Mouse (Mus musculus): ENCODE measurements around the gene Ddx39b.
"Not testable (repeated sequence)": the region's sequence is repeated elsewhere in the genome, so short reads cannot be mapped to it uniquely, and the experiment has no call there.

The Ddx39b gene

GRCm38 (mm10) chr17:35261651-35262050, 20.1 kb downstream of the Ddx39b start:
- no peak for DNase-seq (ENCODE audit: low spot score in 2 of 2)

DNA sequence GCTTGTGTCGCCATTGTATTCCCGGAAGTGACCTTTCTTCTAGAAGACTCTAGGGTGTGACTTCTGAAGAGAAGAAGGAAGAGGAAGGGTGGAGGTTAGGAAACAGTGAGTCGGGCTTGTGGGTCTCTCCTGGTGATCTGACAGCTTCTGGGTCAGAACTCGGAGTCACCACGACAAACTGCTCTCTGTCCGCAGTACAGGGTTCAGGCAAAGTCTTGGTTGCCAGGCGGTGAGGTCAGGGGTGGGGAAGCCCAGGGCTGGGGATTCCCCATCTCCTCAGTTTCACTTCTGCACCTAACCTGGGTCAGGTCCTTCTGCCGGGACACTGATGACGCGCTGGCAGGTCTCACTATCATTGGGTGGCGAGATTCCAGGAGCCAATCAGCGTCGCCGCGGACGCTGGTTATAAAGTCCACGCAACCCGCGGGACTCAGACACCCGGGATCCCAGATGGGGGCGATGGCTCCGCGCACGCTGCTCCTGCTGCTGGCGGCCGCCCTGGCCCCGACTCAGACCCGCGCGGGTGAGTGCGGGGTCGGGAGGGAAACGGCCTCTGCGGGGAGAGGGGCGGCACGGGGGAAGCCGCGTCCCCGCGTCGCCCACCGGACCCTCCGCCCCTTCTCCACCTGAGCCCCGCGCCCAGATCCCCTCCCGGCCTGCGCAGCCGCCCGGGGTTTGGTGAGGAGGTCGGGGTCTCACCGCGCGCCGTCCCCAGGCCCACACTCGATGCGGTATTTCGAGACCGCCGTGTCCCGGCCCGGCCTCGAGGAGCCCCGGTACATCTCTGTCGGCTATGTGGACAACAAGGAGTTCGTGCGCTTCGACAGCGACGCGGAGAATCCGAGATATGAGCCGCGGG, 21.3 kb downstream of the Ddx39b start, which contains the start of gene H2-D1:
Gene H2-D1 (plus strand): TSS at position 67 of the 859 bp plus-strand sequence.
- peak; percentile 92 to 98 for DNase-seq (ENCODE audit: low spot score in 2 of 2)

- DNase-seq (ENCODE audit: low spot score in 2 of 2): no peak
These were observed 22.0 kb downstream of the Ddx39b start for GRCm38 (mm10) chr17:35263523-35263883.

DNA sequence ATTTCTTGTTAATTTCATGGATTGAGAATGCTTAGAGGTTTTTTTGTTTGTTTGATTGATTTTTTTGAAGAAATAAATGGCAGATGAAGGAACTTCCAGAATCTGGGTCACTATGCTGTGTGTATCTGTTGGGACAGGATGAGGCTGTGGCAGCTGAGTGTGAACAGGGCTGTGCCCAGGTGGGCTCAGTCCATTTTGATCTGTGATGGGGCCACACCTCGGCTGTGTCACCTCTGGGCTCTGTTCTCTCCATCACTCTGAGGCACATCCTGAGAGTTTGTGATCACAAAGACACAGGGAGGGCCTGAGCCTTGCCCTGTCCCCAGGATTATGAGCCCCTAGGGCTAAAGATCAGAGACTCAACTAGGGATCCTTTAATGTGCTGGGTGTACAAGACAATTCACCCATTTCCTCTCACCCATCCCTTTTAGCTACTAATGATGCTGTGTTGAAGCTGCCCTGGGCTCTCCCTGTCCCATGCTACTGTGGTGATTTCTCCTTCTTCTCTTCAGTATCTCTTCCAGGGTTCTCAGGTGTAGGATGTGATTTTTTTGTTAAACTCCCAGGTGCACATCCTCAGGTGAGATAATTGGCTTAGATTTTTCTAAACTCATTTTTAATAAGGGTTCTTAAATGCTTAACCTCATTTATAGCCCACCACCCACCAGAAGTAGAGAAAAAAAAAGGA, 26.0 kb downstream of the Ddx39b start:
- DNase-seq (ENCODE audit: low spot score in 2 of 2): no peak

DNA sequence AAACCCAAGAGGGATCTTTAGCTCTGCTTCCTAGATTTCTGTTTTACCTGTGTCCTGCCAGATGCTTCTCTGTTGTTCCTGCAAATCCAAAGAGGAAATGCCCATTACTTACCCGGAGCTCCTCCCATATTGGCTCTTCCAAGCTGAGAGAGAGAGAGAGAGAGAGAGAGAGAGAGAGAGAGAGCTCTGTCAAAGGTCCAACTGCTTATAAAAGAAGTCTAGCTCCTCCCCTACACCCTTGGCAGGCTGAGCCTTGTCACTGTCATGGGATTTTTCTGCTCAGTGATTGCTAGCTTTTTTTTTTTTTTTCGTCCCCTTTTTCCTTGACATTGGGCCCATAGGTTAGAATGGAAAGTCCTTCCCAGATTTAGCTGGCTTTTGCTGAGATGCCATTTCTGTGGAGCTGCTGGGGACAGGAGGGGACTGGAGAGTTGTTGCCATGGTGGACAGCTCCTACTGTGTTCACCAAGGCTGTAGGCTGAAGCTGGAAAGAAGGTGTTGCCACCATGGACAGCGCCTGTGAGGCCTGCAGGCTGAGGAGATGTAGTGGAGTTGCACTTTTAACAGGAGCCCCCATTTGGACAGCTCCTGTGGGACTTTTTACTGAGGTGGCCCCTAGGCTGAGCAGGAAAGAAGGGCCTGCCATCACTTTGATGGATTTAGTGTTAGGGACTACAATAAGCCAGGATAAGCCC, 28.3 kb downstream of the Ddx39b start:
- no peak for DNase-seq (ENCODE audit: low spot score in 2 of 2)

- DNase-seq (ENCODE audit: low spot score in 2 of 2): no peak
These were observed 30.7 kb downstream of the Ddx39b start for GRCm38 (mm10) chr17:35272249-35272648.

DNA sequence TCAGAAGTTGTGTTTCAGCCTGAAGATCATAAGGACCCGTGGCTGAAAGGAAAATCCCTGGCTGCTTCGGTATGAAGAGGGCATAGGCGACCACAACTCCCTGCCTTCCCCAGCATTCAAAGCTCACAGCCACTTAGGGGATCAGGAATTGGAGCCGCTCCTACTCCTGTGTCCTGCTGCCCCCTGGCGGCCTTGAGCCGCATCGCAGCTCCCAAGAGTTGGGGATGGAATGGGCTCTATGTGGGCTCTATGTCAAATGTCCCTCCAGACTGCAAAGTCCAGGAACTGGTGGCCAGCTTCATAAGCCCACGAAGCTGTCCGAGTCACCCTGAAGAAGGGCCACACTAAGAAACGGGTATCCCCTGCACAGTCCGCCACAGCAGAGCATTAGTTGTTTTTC, 33.2 kb downstream of the Ddx39b start:
- DNase-seq (ENCODE audit: low spot score in 2 of 2): peak; percentile 60 to 89

DNA sequence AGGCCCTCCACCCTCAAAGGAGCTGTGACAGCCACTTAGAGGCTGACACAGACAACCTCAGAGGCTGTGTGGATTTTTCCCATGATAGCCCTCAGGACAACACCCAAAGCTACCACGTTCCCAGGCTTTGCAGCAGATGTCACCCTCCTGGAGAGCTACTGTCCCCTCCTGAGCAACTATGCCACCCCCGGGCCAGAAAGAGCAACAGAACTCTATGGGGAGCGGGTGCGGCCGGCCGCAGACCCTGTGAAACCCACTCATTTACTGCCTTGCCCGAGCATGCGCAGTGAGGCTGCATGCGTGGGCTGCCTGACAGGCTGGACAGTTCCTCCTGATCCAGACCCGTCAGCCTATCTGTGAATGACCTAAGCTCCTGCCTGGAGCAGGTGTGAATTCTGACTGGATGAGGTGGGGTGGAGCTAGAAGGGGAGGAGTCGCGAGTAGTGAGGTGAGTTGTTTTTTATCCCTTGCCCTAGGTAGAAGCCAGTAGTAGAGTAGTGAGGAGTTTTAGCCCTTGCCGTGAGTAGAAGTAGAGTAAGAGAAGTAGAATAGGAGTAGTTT, 34.8 kb downstream of the Ddx39b start:
- DNase-seq (ENCODE audit: low spot score in 2 of 2): no peak

- no peak for DNase-seq (ENCODE audit: low spot score in 2 of 2)
These were observed 36.5 kb downstream of the Ddx39b start for GRCm38 (mm10) chr17:35278049-35278448.

GRCm38 (mm10) chr17:35278957-35279688, 37.6 kb downstream of the Ddx39b start:
- no peak for DNase-seq (ENCODE audit: low spot score in 2 of 2)

- no peak for DNase-seq (ENCODE audit: low spot score in 2 of 2)
These were observed 38.7 kb downstream of the Ddx39b start for GRCm38 (mm10) chr17:35280276-35280675.

DNA sequence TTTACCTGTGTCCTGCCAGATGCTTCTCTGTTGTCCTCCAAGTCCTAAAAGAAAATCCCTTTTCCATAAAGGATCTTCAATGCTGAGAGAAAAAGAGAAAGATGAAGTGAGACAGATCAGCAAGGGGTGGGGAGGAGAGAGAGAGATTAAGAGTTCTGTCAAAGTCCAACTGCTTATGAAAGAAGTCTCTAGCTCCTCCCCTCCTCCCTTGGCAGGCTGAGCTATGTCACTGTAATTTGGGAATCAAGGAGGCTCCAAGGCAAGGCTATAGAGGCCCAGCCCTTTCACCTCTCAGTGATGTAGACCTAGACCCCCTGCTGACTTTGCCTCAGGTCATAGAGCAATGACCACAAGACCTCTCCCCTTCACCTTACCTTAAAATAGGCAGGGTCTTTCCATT, 43.9 kb downstream of the Ddx39b start:
- DNase-seq (ENCODE audit: low spot score in 2 of 2): no peak

DNA sequence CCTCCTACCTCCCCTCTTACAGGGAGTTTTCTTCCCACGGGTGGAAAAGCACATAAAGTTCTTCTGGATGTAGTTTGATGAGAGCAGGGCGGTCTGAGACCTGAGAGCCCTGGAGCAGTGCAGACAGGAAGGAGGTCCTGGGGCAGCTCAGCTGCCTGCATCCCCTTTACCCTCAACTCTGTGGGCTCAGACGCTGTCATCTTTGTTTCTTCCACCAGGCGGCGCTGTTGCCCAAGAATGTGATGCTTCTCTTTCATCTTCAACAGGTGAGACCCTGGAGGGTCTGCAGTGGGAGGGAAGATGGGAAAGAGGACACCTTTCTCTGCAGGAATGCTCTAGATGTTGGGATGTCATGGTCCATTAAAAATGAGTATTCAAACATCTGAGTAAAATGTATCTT, 54.2 kb downstream of the Ddx39b start:
- peak; percentile 74 to 88 for DNase-seq (ENCODE audit: low spot score in 2 of 2)

GRCm38 (mm10) chr17:35300261-35300945, 58.9 kb downstream of the Ddx39b start:
- not testable (repeated sequence) for DNase-seq (ENCODE audit: low spot score in 2 of 2)

DNA sequence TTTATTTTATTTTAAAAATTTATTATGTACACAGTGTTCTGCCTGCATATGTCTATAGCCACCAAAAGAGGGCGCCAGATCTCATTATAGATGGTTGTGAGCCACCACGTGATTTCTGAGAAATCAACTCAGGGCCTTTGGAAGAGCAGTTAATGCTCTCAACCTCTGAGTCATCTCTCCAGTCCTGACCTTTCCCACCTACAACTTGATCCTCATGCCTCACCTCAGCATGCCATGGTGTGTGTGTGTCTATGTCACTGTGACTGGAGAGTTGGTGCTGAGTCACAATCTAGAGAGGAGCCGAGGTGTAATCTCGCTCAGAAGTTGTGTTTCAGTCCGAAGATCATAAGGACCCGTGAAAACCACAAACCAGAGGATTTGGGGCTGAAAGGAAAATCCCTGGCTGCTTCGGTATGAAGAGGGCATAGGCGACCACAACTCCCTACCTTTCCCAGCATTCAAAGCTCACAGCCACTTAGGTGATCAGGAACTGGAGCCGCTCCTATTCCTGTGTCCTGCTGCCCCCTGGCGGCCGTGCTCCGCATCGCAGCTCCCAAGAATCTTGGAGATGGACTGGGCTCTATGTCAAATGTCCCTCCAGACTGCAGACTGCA, 60.2 kb downstream of the Ddx39b start:
- DNase-seq (ENCODE audit: low spot score in 2 of 2): peak; percentile 75 to 96

DNA sequence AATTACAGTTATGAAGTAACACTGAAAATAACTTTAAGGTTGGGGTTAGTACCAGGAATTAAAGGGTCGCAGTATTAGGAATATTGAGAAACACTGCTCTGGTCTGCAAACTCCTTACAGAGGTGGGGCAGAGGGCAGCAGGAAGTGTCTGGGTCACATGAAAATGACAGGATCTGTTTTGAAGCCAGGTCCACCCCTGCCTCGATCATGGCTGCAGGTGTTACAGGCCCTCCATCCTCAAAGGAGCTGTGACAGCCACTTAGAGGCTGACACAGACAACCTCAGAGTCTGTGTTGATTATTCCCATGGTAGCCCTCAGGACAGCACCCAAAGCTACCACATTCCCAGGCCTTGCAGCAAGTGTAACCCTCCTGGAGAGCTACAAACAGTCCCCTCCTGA, 61.7 kb downstream of the Ddx39b start:
- no peak for DNase-seq (ENCODE audit: low spot score in 2 of 2)

Measured in thymus, postnatal 10 days (tissue).